Mouse (Mus musculus) MEL (cell line): ENCODE results near the gene Mrpl53. TPM values are rescaled to one million over a fixed set of nuclear protein-coding genes. Genes with fewer than 3 reads are reported as not detected.

Experiments
- DNase-seq: peaks from one replicate; pipeline ENCODE4 v3.0.0; 2011; ENCODE audit warnings: low read depth, low spot score
- H3K27ac ChIP-seq: 2 replicates; pipeline ENCODE4 v1.5.1; 2012; ENCODE audit warnings: low read depth, mild to moderate bottlenecking, control low read depth, low read length, moderate library complexity; ENCODE audit not compliant: control insufficient read depth
- H3K27me3 ChIP-seq, 2 experiments: fragments of 150-350 bp in 1 of 2; sonication (generic) in 1 of 2; 2 replicates each; pipeline ENCODE4 v1.6.1; 2012; ENCODE audit warnings: low read length in 2 of 2, mild to moderate bottlenecking in 2 of 2, improper control_type of control experiment in 1 of 2, moderate library complexity in 1 of 2; ENCODE audit not compliant: insufficient read depth in 2 of 2, control insufficient read depth in 1 of 2
- H3K36me3 ChIP-seq, 2 experiments: 2 replicates each; pipeline ENCODE4 v1.6.1; 2012 to 2014; ENCODE audit warnings: low read length in 2 of 2, improper control_type of control experiment in 1 of 2, inconsistent platforms in 1 of 2, mild to moderate bottlenecking in 1 of 2; ENCODE audit not compliant: insufficient read depth in 2 of 2, control insufficient read depth in 1 of 2
- H3K4me1 ChIP-seq, 2 experiments: fragments of 150-350 bp in 1 of 2; sonication (generic) in 1 of 2; 2 replicates each; pipeline ENCODE4 v1.6.1; 2012; ENCODE audit warnings: low read length in 2 of 2, improper control_type of control experiment in 1 of 2, mild to moderate bottlenecking in 1 of 2; ENCODE audit not compliant: insufficient read depth in 2 of 2, control insufficient read depth in 1 of 2
- H3K4me3 ChIP-seq, 2 experiments: fragments of 150-350 bp in 1 of 2; sonication (generic) in 1 of 2; 2 replicates each; pipeline ENCODE4 v1.5.1; 2012; ENCODE audit warnings: low read depth in 2 of 2, low read length in 2 of 2, mild to moderate bottlenecking in 2 of 2, moderate library complexity in 2 of 2, control low read depth in 1 of 2, improper control_type of control experiment in 1 of 2; ENCODE audit not compliant: control insufficient read depth in 1 of 2, insufficient read depth in 1 of 2
- H3K79me2 ChIP-seq: 2 replicates; pipeline ENCODE4 v1.6.1; 2012; ENCODE audit warnings: mild to moderate bottlenecking, low read length, moderate library complexity; ENCODE audit not compliant: control insufficient read depth, poor library complexity, insufficient read depth
- H3K9ac ChIP-seq: 2 replicates; pipeline ENCODE4 v1.6.1; 2012; ENCODE audit warnings: low read depth, mild to moderate bottlenecking, control low read depth, low read length, moderate library complexity; ENCODE audit not compliant: control insufficient read depth, poor library complexity, severe bottlenecking
- H3K9me3 ChIP-seq: fragments of 150-350 bp; sonication (generic); replicated peaks from 2 replicates; pipeline ENCODE4 v1.6.1; 2012; ENCODE audit warnings: mild to moderate bottlenecking, low read length, improper control_type of control experiment, moderate library complexity; ENCODE audit not compliant: insufficient read depth
- CHD2 ChIP-seq: IDR thresholded peaks from 2 replicates; pipeline ENCODE4 v1.6.1; 2011; ENCODE audit warnings: low read length, improper control_type of control experiment
- CTCF ChIP-seq, 3 experiments: IDR thresholded peaks in 2 of 3; conservative IDR thresholded peaks in 1 of 3; 2 replicates each; pipeline ENCODE4 v1.5.1; 2011 to 2012; ENCODE audit warnings: low read length in 3 of 3, low read depth in 2 of 3, mild to moderate bottlenecking in 2 of 3, improper control_type of control experiment in 1 of 3, inconsistent platforms in 1 of 3, mixed read lengths in 1 of 3, moderate library complexity in 1 of 3; ENCODE audit not compliant: control insufficient read depth in 1 of 3, insufficient read depth in 1 of 3, poor library complexity in 1 of 3, severe bottlenecking in 1 of 3
- ELF1 ChIP-seq: IDR thresholded peaks from 2 replicates; pipeline ENCODE4 v1.6.1; 2014; ENCODE audit warnings: low read depth, mild to moderate bottlenecking, inconsistent platforms, low read length, improper control_type of control experiment, moderate library complexity
- EP300 ChIP-seq, 2 experiments: IDR thresholded peaks; 2 replicates each; pipeline ENCODE4 v1.6.1; 2011; ENCODE audit warnings: improper control_type of control experiment in 2 of 2, low read length in 2 of 2, low read depth in 1 of 2, mild to moderate bottlenecking in 1 of 2
- GABPA ChIP-seq: IDR thresholded peaks from 2 replicates; pipeline ENCODE4 v1.6.1; 2012; ENCODE audit warnings: low read depth, mild to moderate bottlenecking, inconsistent platforms, low read length, improper control_type of control experiment, moderate library complexity
- HCFC1 ChIP-seq: IDR thresholded peaks from 2 replicates; pipeline ENCODE4 v1.6.1; 2012; ENCODE audit warnings: low read depth, mild to moderate bottlenecking, inconsistent platforms, low read length, improper control_type of control experiment, moderate library complexity
- KAT2A ChIP-seq: conservative IDR thresholded peaks from 2 replicates; pipeline ENCODE4 v1.6.1; 2012; ENCODE audit warnings: low read depth, low read length, improper control_type of control experiment, inconsistent platforms
- MAX ChIP-seq: IDR thresholded peaks from 2 replicates; pipeline ENCODE4 v1.6.1; 2011; ENCODE audit warnings: low read length, improper control_type of control experiment
- MXI1 ChIP-seq: IDR thresholded peaks from 2 replicates; pipeline ENCODE4 v1.6.1; 2011; ENCODE audit warnings: mild to moderate bottlenecking, low read depth, low read length, improper control_type of control experiment
- MYC ChIP-seq: IDR thresholded peaks from 2 replicates; pipeline ENCODE4 v1.6.1; 2011; ENCODE audit warnings: low read depth, mild to moderate bottlenecking, low read length, improper control_type of control experiment, moderate library complexity
- NELFE ChIP-seq: IDR thresholded peaks from 2 replicates; pipeline ENCODE4 v1.6.1; 2011; ENCODE audit warnings: low read depth, low read length, improper control_type of control experiment
- POLR2AphosphoS2 ChIP-seq: IDR thresholded peaks from 2 replicates; pipeline ENCODE4 v1.6.1; 2011; ENCODE audit warnings: low read length, improper control_type of control experiment
- SIN3A ChIP-seq: IDR thresholded peaks from 2 replicates; pipeline ENCODE4 v1.6.1; 2012; ENCODE audit warnings: low read length, improper control_type of control experiment, inconsistent platforms
- SMC3 ChIP-seq: IDR thresholded peaks from 2 replicates; pipeline ENCODE4 v1.6.1; 2011; ENCODE audit warnings: low read depth, low read length, improper control_type of control experiment
- TBP ChIP-seq: IDR thresholded peaks from 2 replicates; pipeline ENCODE4 v1.8.0; 2011; ENCODE audit warnings: low read depth, low read length, improper control_type of control experiment
- ZC3H11A ChIP-seq: IDR thresholded peaks from 2 replicates; pipeline ENCODE4 v1.6.1; 2012; ENCODE audit warnings: low read depth, mild to moderate bottlenecking, inconsistent platforms, low read length, improper control_type of control experiment
- ZKSCAN1 ChIP-seq: IDR thresholded peaks from 2 replicates; pipeline ENCODE4 v1.6.1; 2012; ENCODE audit warnings: low read depth, mild to moderate bottlenecking, inconsistent platforms, low read length, improper control_type of control experiment, moderate library complexity
- ZMIZ1 ChIP-seq: IDR thresholded peaks from 2 replicates; pipeline ENCODE4 v1.6.1; 2012; ENCODE audit warnings: low read depth, mild to moderate bottlenecking, inconsistent platforms, low read length, improper control_type of control experiment, moderate library complexity
- polyA plus RNA-seq, 2 experiments: library from polyadenylated mRNA; stranded (reverse) in 1 of 2; unstranded in 1 of 2; fragments of >175 nt in 1 of 2; fragments of >200 nt in 1 of 2; gene quantifications; 2 replicates each; pipeline versions ENCODE4 v1.2.1 to v1.2.4; 2012; ENCODE audit warnings: low replicate concordance in 2 of 2, low read depth in 1 of 2; ENCODE audit not compliant: insufficient read length in 2 of 2, insufficient read depth in 1 of 2, missing spikeins in 1 of 2
- total RNA-seq: library from RNA; depleted of rRNA; stranded (reverse); fragments of 300-350 nt; gene quantifications from 2 replicates; pipeline ENCODE4 v1.2.3, GENCODE M21; 2012

The Mrpl53 gene
- total and polyA plus RNA-seq, 3 experiments: 63.8 to 91.3 TPM; not detected in 1

DNA sequence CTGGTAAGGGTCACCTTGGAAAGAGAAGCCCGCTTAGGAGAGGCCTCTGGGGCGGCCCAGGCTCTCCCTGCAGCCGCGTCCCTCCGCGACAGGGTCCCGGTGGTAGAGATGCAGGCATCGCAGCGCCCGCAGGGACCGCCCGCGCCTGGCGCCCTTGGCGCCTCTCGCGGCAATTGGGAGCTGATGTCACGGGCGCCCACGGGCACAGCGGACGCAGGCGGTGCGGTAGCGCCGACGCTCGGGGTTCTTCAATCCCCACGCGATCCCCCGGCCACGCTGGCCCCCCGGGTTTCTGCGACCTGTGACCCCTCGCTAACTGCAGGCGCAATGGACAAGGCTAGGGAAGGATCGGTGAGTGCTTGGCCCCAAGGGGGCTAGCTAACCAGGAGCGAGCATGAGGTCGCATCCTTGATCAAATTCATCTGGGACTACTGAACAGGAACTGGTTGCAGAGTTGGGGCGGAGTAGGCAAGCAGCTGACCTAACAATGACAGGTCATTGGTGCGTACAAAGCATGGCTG is 33.4 kb downstream of the Mrpl53 start:
- H3K27ac ChIP-seq: no peak overlapping the region
- H3K79me2 ChIP-seq: peaks cover under 1% of the 10 kb centered on the region; the same call in 1 of the 2 replicates
- no peaks in the 10 kb centered on the region for H3K27me3 ChIP-seq
- no peak for DNase-seq
- no peak overlapping the region for H3K4me3 ChIP-seq
- peaks cover 0 to 4% of the 10 kb centered on the region in 2 experiments; a peak in 2 of 4 replicates for H3K4me1 ChIP-seq
- TF ChIP-seq CHD2 (no peak), TBP (no peak), MYC (no peak)
- H3K9ac ChIP-seq: no peak overlapping the region
- no peaks in the 10 kb centered on the region for H3K36me3 ChIP-seq
- H3K9me3 ChIP-seq: no peaks in the 10 kb centered on the region

DNA sequence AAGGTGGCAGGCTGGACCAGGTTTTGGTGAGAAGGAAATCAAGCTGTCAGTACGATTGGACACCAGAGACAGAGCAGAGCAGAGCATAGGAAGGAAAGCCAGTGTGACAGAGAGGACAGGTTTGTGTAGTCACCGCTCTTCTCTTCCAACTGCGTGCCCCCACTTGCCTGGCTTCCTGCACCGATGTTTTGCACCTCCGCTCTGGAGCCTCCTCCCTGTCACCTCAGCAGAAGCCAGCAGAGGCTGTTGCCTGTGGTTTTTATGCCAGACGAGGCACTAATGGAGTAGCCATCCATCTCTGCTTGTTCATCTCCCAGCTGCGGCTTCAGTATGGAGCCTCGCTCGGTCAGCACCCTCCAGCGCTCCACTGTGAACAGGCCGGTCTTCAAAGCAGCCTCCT is 34.0 kb downstream of the Mrpl53 start:
- no peaks in the 10 kb centered on the region for H3K79me2 ChIP-seq
- peaks cover 0 to 4% of the 10 kb centered on the region in 2 experiments; a peak in 2 of 4 replicates for H3K4me1 ChIP-seq
- no peaks in the 10 kb centered on the region for H3K9me3 ChIP-seq
- no peak for DNase-seq
- no peaks in the 10 kb centered on the region for H3K27me3 ChIP-seq
- H3K27ac ChIP-seq: no peak overlapping the region
- no peak overlapping the region for H3K4me3 ChIP-seq
- no peaks in the 10 kb centered on the region for H3K36me3 ChIP-seq
- H3K9ac ChIP-seq: no peak overlapping the region
- no peak for TF ChIP-seq HCFC1
- TF ChIP-seq MXI1: no peak
- no peak for TF ChIP-seq ZMIZ1
- no peak for TF ChIP-seq POLR2AphosphoS2
- TF ChIP-seq ELF1: no peak
- TF ChIP-seq SMC3: no peak
- TF ChIP-seq ZC3H11A: no peak
- no peak for TF ChIP-seq KAT2A
- no peak for TF ChIP-seq CHD2
- TF ChIP-seq SIN3A: no peak
- TF ChIP-seq ZKSCAN1: no peak
- no peak for TF ChIP-seq MYC
- no peak for TF ChIP-seq MAX
- no peak for TF ChIP-seq NELFE
- TF ChIP-seq TBP: no peak
- no peak for TF ChIP-seq CTCF (IDR thresholded peaks at IDR 0.05 in 2 of 3, conservative IDR thresholded peaks at IDR 0.05 in 1 of 3; ENCODE audit: control insufficient read depth in 1 of 3, insufficient read depth in 1 of 3, low read depth in 2 of 3, low read length in 3 of 3, poor library complexity in 1 of 3, severe bottlenecking in 1 of 3)
- no peak for TF ChIP-seq GABPA
- no peak for TF ChIP-seq EP300 (IDR thresholded peaks at IDR 0.05; ENCODE audit: low read depth in 1 of 2, low read length in 2 of 2)
